Comparison of ENCODE assay signal across 9 mouse cellular contexts in genomic region chr10:127937428-127938010, GRCm38 (mm10). TPM values are rescaled to one million over a fixed set of nuclear protein-coding genes. Genes with fewer than 3 reads are reported as not detected.
DNase-seq lines count a peak whose midpoint lies in the region; ATAC-seq lines count a peak whose summit lies in the region.
"Had no signal": no experiment of that assay in that cellular context is flagged by ENCODE, and none has a peak within 500 bp of the region (broad histone marks: within the 10 kb centered on the region; RNA-seq: fewer than 3 reads in every experiment).

No protein-coding gene starts in this region.

- H3K4me1 ChIP-seq in kidney, embryonic 16.5 days (ENCODE audit: insufficient read depth, low read length), result 0 out of 2 replicates have a peak, but pooled peaks cover 10% of the 10 kb centered on the region
- H3K4me1 ChIP-seq: embryonic facial prominence, embryonic 12.5 days had no signal

- H3K4me2 ChIP-seq in kidney, embryonic 16.5 days (replicated peaks; ENCODE audit: low read depth, low read length), result no peak overlapping the region
- H3K4me2 ChIP-seq: embryonic facial prominence, embryonic 12.5 days had no signal

- H3K36me3 ChIP-seq in kidney, embryonic 16.5 days (ENCODE audit: insufficient read depth, low read length), result no peaks in the 10 kb centered on the region
- H3K36me3 ChIP-seq: embryonic facial prominence, embryonic 12.5 days had no signal

- H3K9me3 ChIP-seq in kidney, embryonic 16.5 days (ENCODE audit: low read length), result no peaks in the 10 kb centered on the region; the same call in 1 of the 2 replicates
- H3K9me3 ChIP-seq: embryonic facial prominence, embryonic 12.5 days had no signal

- no peak overlapping the region for H3K27ac ChIP-seq in kidney, embryonic 16.5 days (ENCODE audit: low read length)
- H3K27ac ChIP-seq: embryonic facial prominence, embryonic 12.5 days had no signal

- no peak overlapping the region for H3K4me3 ChIP-seq in kidney, embryonic 16.5 days (ENCODE audit: low read length)
- H3K4me3 ChIP-seq: embryonic facial prominence, embryonic 12.5 days had no signal

- no peaks in the 10 kb centered on the region for H3K27me3 ChIP-seq in kidney, embryonic 16.5 days (ENCODE audit: insufficient read depth, low read length)
- H3K27me3 ChIP-seq: embryonic facial prominence, embryonic 12.5 days had no signal

- intact Hi-C loops in gastrocnemius, postnatal 14 days (cut with DNase I; ENCODE audit: low total_unique reads), result loop anchor here (5.0 to 10.0 kb wide), 2 partner anchors 200 to 243 kb away; partner anchors contain the start of gene Zbtb39

- peak; percentile 31 for DNase-seq in kidney, adult 11 months
- DNase-seq in MN1 (ENCODE audit: low spot score), result peak; percentile 77
- DNase-seq in cerebellum, adult 8-10 months, result peak; percentile 52
- peak; percentile 60 for DNase-seq in gastrocnemius, postnatal 14 days
- DNase-seq in layer of hippocampus, postnatal 14 days (ENCODE audit: low spot score in 2 of 2), result peak; percentile 68 to 70
- peak; percentile 40 to 82 for DNase-seq in lung, postnatal 4 days
- peak; percentile 28 for DNase-seq in testis, postnatal 14 days (ENCODE audit: low spot score)

- H3K9ac ChIP-seq in kidney, embryonic 16.5 days (replicated peaks; ENCODE audit: low read length), result no peak overlapping the region
- H3K9ac ChIP-seq: embryonic facial prominence, embryonic 12.5 days had no signal

- ATAC-seq in kidney, embryonic 16.5 days (ENCODE audit: low FRiP score, low TSS enrichment), result no peak

- 4% methylated on average over 2 of the region's 2 CpGs for WGBS in kidney, embryonic 16.5 days

RNA-seq across cellular contexts. Expression of gene Sdr9c7, which starts 39.2 kb away (rescaled TPM):
- not detected in 2 replicates for polyA plus RNA-seq in kidney, embryonic 16.5 days (2015; fragmentation: Nextera tagmentation; extraction: Ambion mirVana)
- total RNA-seq in gastrocnemius, postnatal 14 days (2021), result not detected
- total RNA-seq in layer of hippocampus, postnatal 14 days (2021), result under 1 TPM in 1 of 2 experiments, not detected in 1; 0.12 TPM
- polyA plus RNA-seq: embryonic facial prominence, embryonic 12.5 days had no signal

RNA-seq across cellular contexts. Expression of gene Rdh7, which starts 48.9 kb away (rescaled TPM):
- not detected in 2 replicates for polyA plus RNA-seq in kidney, embryonic 16.5 days (2015; fragmentation: Nextera tagmentation; extraction: Ambion mirVana)
- not detected for total RNA-seq in gastrocnemius, postnatal 14 days (2021)
- total RNA-seq in layer of hippocampus, postnatal 14 days (2021), result not detected
- polyA plus RNA-seq: embryonic facial prominence, embryonic 12.5 days had no signal
